Mouse (Mus musculus) CH12.LX (cell line): ENCODE data around the gene Tcte1. TPM values are rescaled to one million over a fixed set of nuclear protein-coding genes. Genes with fewer than 3 reads are reported as not detected.

Experiments
- DNase-seq: peaks from one replicate; pipeline ENCODE4 v3.0.0-alpha.2; 2013; ENCODE audit errors: extremely low read depth
- H3K27ac ChIP-seq: 2 replicates; pipeline ENCODE4 v1.5.1; 2012; ENCODE audit warnings: low read depth, mild to moderate bottlenecking, control low read depth, moderate library complexity; ENCODE audit not compliant: insufficient read depth
- H3K27me3 ChIP-seq: replicated peaks from 2 replicates; pipeline ENCODE3; 2012; ENCODE audit warnings: inconsistent platforms
- H3K36me3 ChIP-seq, 2 experiments: replicated peaks in 1 of 2; 2 replicates each; pipeline versions ENCODE3 to v1.6.1; 2012; ENCODE audit warnings: inconsistent platforms in 1 of 2, low read length in 1 of 2, mild to moderate bottlenecking in 1 of 2, mixed read lengths in 1 of 2, moderate library complexity in 1 of 2; ENCODE audit not compliant: control insufficient read depth in 1 of 2, insufficient read depth in 1 of 2
- H3K4me1 ChIP-seq, 2 experiments: 2 replicates each; pipeline ENCODE4 v1.6.1; 2012; ENCODE audit warnings: inconsistent platforms in 1 of 2, moderate library complexity in 1 of 2; ENCODE audit not compliant: insufficient read depth in 2 of 2, control insufficient read depth in 1 of 2
- H3K4me2 ChIP-seq: 2 replicates; pipeline ENCODE4 v1.6.1; 2012; ENCODE audit warnings: low read depth, mild to moderate bottlenecking, control low read depth; ENCODE audit not compliant: poor library complexity, insufficient read depth, severe bottlenecking
- H3K4me3 ChIP-seq, 3 experiments: fragments of 150-350 bp in 1 of 3; sonication (generic) in 1 of 3; replicated peaks in 1 of 3; 2 replicates each; pipeline versions ENCODE3 to v1.5.1; 2011 to 2012; ENCODE audit warnings: low read depth in 2 of 3, low read length in 2 of 3, mild to moderate bottlenecking in 2 of 3, moderate library complexity in 2 of 3, control low read depth in 1 of 3, improper control_type of control experiment in 1 of 3, inconsistent platforms in 1 of 3, mixed read lengths in 1 of 3; ENCODE audit not compliant: poor library complexity in 1 of 3
- H3K79me2 ChIP-seq: replicated peaks from 2 replicates; pipeline ENCODE4 v1.6.1; 2012; ENCODE audit warnings: mild to moderate bottlenecking, moderate library complexity; ENCODE audit not compliant: control insufficient read depth, poor library complexity, insufficient read depth, severe bottlenecking; ENCODE audit errors: extremely low read depth
- H3K9ac ChIP-seq: 2 replicates; pipeline ENCODE4 v1.6.1; 2012; ENCODE audit warnings: low read depth, mild to moderate bottlenecking, control low read depth, moderate library complexity; ENCODE audit not compliant: insufficient read depth
- H3K9me3 ChIP-seq: replicated peaks from 2 replicates; pipeline ENCODE3; 2012; ENCODE audit warnings: low read length, inconsistent platforms, mixed read lengths
- BHLHE40 ChIP-seq: IDR thresholded peaks from 2 replicates; pipeline ENCODE4 v1.6.1; 2011; ENCODE audit warnings: mild to moderate bottlenecking, low read depth, low read length, improper control_type of control experiment
- CHD1 ChIP-seq: IDR thresholded peaks from 2 replicates; pipeline ENCODE4 v1.6.1; 2012; ENCODE audit warnings: low read depth, low read length, improper control_type of control experiment, inconsistent platforms
- CHD2 ChIP-seq: IDR thresholded peaks from 2 replicates; pipeline ENCODE4 v1.6.1; 2011; ENCODE audit warnings: low read length, improper control_type of control experiment
- CTCF ChIP-seq, 2 experiments: IDR thresholded peaks in 1 of 2; conservative IDR thresholded peaks in 1 of 2; 2 replicates each; pipeline ENCODE4 v1.5.1; 2011 to 2012; ENCODE audit warnings: low read depth in 2 of 2, low read length in 2 of 2, improper control_type of control experiment in 1 of 2, inconsistent platforms in 1 of 2, mild to moderate bottlenecking in 1 of 2, moderate library complexity in 1 of 2
- E2F4 ChIP-seq: IDR thresholded peaks from 2 replicates; pipeline ENCODE4 v1.6.1; 2011; ENCODE audit warnings: low read depth, low read length, improper control_type of control experiment; ENCODE audit not compliant: insufficient replicate concordance
- ELF1 ChIP-seq: IDR thresholded peaks from 2 replicates; pipeline ENCODE4 v1.6.1; 2014; ENCODE audit warnings: low read depth, mild to moderate bottlenecking, inconsistent platforms, low read length, improper control_type of control experiment
- EP300 ChIP-seq: IDR thresholded peaks from 2 replicates; pipeline ENCODE4 v1.6.1; 2011; ENCODE audit warnings: low read length, improper control_type of control experiment
- ETS1 ChIP-seq: conservative IDR thresholded peaks from 2 replicates; pipeline ENCODE4 v1.6.1; 2012; ENCODE audit warnings: low read depth, mild to moderate bottlenecking, inconsistent platforms, low read length, improper control_type of control experiment, moderate library complexity
- GABPA ChIP-seq: IDR thresholded peaks from 2 replicates; pipeline ENCODE4 v1.6.1; 2012; ENCODE audit warnings: low read depth, low read length, improper control_type of control experiment, inconsistent platforms; ENCODE audit not compliant: insufficient replicate concordance
- HCFC1 ChIP-seq: IDR thresholded peaks from 2 replicates; pipeline ENCODE4 v1.6.1; 2012; ENCODE audit warnings: low read depth, mild to moderate bottlenecking, inconsistent platforms, low read length, improper control_type of control experiment
- IRF4 ChIP-seq: IDR thresholded peaks from 2 replicates; pipeline ENCODE4 v1.6.1; 2014; ENCODE audit warnings: low read depth, mild to moderate bottlenecking, inconsistent platforms, low read length, improper control_type of control experiment
- JUN ChIP-seq: IDR thresholded peaks from 2 replicates; pipeline ENCODE4 v1.6.1; 2011; ENCODE audit warnings: low read depth, mild to moderate bottlenecking, low read length, improper control_type of control experiment, moderate library complexity; ENCODE audit not compliant: insufficient read depth
- JUND ChIP-seq: conservative IDR thresholded peaks from 2 replicates; pipeline ENCODE4 v1.6.1; 2011; ENCODE audit warnings: low read depth, low read length, improper control_type of control experiment
- KAT2A ChIP-seq: IDR thresholded peaks from 2 replicates; pipeline ENCODE4 v1.6.1; 2012; ENCODE audit warnings: low read length, improper control_type of control experiment, inconsistent platforms; ENCODE audit not compliant: insufficient replicate concordance
- MAFK ChIP-seq: IDR thresholded peaks from 2 replicates; pipeline ENCODE4 v1.6.1; 2011; ENCODE audit warnings: low read length, improper control_type of control experiment; ENCODE audit not compliant: insufficient replicate concordance
- MAX ChIP-seq: IDR thresholded peaks from 2 replicates; pipeline ENCODE4 v1.6.1; 2011; ENCODE audit warnings: low read length, improper control_type of control experiment
- MAZ ChIP-seq: IDR thresholded peaks from 2 replicates; pipeline ENCODE4 v1.6.1; 2012; ENCODE audit warnings: low read depth, mild to moderate bottlenecking, inconsistent platforms, low read length, improper control_type of control experiment, moderate library complexity
- MEF2A ChIP-seq: IDR thresholded peaks from 2 replicates; pipeline ENCODE4 v1.6.1; 2014; ENCODE audit warnings: low read depth, mild to moderate bottlenecking, inconsistent platforms, low read length, improper control_type of control experiment, borderline replicate concordance
- MXI1 ChIP-seq: IDR thresholded peaks from 2 replicates; pipeline ENCODE4 v1.6.1; 2011; ENCODE audit warnings: mild to moderate bottlenecking, low read depth, low read length, improper control_type of control experiment
- MYC ChIP-seq: IDR thresholded peaks from 2 replicates; pipeline ENCODE4 v1.6.1; 2011; ENCODE audit warnings: low read depth, mild to moderate bottlenecking, improper control_type of control experiment, low read length
- NELFE ChIP-seq: IDR thresholded peaks from 2 replicates; pipeline ENCODE4 v1.6.1; 2011; ENCODE audit warnings: low read depth, low read length, improper control_type of control experiment
- NRF1 ChIP-seq: IDR thresholded peaks from 2 replicates; pipeline ENCODE4 v1.6.1; 2014; ENCODE audit warnings: low read depth, mild to moderate bottlenecking, inconsistent platforms, low read length, improper control_type of control experiment, moderate library complexity
- PAX5 ChIP-seq: IDR thresholded peaks from 2 replicates; pipeline ENCODE4 v1.6.1; 2012; ENCODE audit warnings: low read length, inconsistent platforms, mixed read lengths
- POLR2A ChIP-seq: IDR thresholded peaks from 2 replicates; pipeline ENCODE4 v1.6.1; 2011; ENCODE audit warnings: low read depth, mild to moderate bottlenecking, improper control_type of control experiment, low read length
- POLR2AphosphoS2 ChIP-seq: IDR thresholded peaks from 2 replicates; pipeline ENCODE4 v1.6.1; 2011; ENCODE audit warnings: low read depth, low read length, improper control_type of control experiment
- RAD21 ChIP-seq: IDR thresholded peaks from 2 replicates; pipeline ENCODE4 v1.6.1; 2011; ENCODE audit warnings: low read depth, mild to moderate bottlenecking, low read length, improper control_type of control experiment, moderate library complexity
- RCOR1 ChIP-seq: conservative IDR thresholded peaks from 2 replicates; pipeline ENCODE4 v1.6.1; 2012; ENCODE audit warnings: low read depth, mild to moderate bottlenecking, inconsistent platforms, low read length, improper control_type of control experiment
- SIN3A ChIP-seq: IDR thresholded peaks from 2 replicates; pipeline ENCODE4 v1.6.1; 2012; ENCODE audit warnings: low read length, improper control_type of control experiment, inconsistent platforms
- SMC3 ChIP-seq: IDR thresholded peaks from 2 replicates; pipeline ENCODE4 v1.6.1; 2011; ENCODE audit warnings: low read depth, low read length, improper control_type of control experiment
- TBP ChIP-seq: conservative IDR thresholded peaks from 2 replicates; pipeline ENCODE4 v1.6.1; 2011; ENCODE audit warnings: low read depth, low read length, improper control_type of control experiment
- TCF12 ChIP-seq: IDR thresholded peaks from 2 replicates; pipeline ENCODE4 v1.6.1; 2014; ENCODE audit warnings: low read depth, mild to moderate bottlenecking, inconsistent platforms, low read length, improper control_type of control experiment
- UBTF ChIP-seq: IDR thresholded peaks from 2 replicates; pipeline ENCODE4 v1.6.1; 2012; ENCODE audit warnings: low read depth, mild to moderate bottlenecking, inconsistent platforms, low read length, improper control_type of control experiment, moderate library complexity
- USF1 ChIP-seq: IDR thresholded peaks from 2 replicates; pipeline ENCODE4 v1.6.1; 2014; ENCODE audit warnings: low read depth, mild to moderate bottlenecking, inconsistent platforms, low read length, improper control_type of control experiment
- USF2 ChIP-seq: conservative IDR thresholded peaks from 2 replicates; pipeline ENCODE4 v1.6.1; 2011; ENCODE audit warnings: low read depth, low read length, improper control_type of control experiment
- ZC3H11A ChIP-seq: IDR thresholded peaks from 2 replicates; pipeline ENCODE4 v1.6.1; 2012; ENCODE audit warnings: low read depth, mild to moderate bottlenecking, inconsistent platforms, low read length, improper control_type of control experiment
- ZKSCAN1 ChIP-seq: IDR thresholded peaks from 2 replicates; pipeline ENCODE4 v1.6.1; 2012; ENCODE audit warnings: low read depth, inconsistent platforms, low read length, improper control_type of control experiment, borderline replicate concordance
- ZMIZ1 ChIP-seq: IDR thresholded peaks from 2 replicates; pipeline ENCODE4 v1.6.1; 2012; ENCODE audit warnings: low read depth, mild to moderate bottlenecking, inconsistent platforms, low read length, improper control_type of control experiment
- ZNF384 ChIP-seq: IDR thresholded peaks from 2 replicates; pipeline ENCODE4 v1.6.1; 2012; ENCODE audit warnings: low read depth, low read length, improper control_type of control experiment, inconsistent platforms
- dilution Hi-C: fragments of 300-500 bp; cut with MboI; formaldehyde crosslinking; loops from 2 replicates; pipeline ENCODE4 v1.14.3; 2020; ENCODE audit warnings: low sequenced_read_pairs; ENCODE audit not compliant: extremely low pct_unique_long_range_greater_than_20kb, extremely low pct_ligation_motif_present
- in situ Hi-C: fragments of 300-500 bp; cut with MboI; formaldehyde crosslinking; loops from 3 replicates; pipeline ENCODE4 v1.14.3; 2019; ENCODE audit warnings: low sequenced_read_pairs, low pct_ligation_motif_present, low pct_unique_long_range_greater_than_20kb, mixed read lengths
- polyA plus RNA-seq: library from polyadenylated mRNA; unstranded; fragments of >175 nt; gene quantifications from 2 replicates; pipeline ENCODE4 v1.2.1, GENCODE M21; 2012; ENCODE audit warnings: low read depth; ENCODE audit not compliant: insufficient read length
- total RNA-seq, 2 experiments: library from RNA; depleted of rRNA; stranded (reverse); fragments of 300-350 nt in 1 of 2; fragments of >200 nt in 1 of 2; gene quantifications; 2 replicates each; pipeline ENCODE4 v1.2.3; 2012 to 2014

Tcte1 gene
- total and polyA plus RNA-seq, 3 experiments, result not detected

GRCm38 (mm10) chr17:45566360-45567161 lies 43.3 kb downstream of the Tcte1 start:
- Histone ChIP-seq H3K36me3 (peaks cover 68 to 77% of the 10 kb centered on the region in 2 experiments), H3K4me1 (peaks cover 43 to 79% of the 10 kb centered on the region in 2 experiments), H3K4me3 (peak overlapping the region in 2 of 3 experiments; percentile 7 to 24), H3K4me2 (0 out of 2 replicates have a peak overlapping the region, but pooled peaks have one; percentile 14), H3K27me3 (no peaks in the 10 kb centered on the region), H3K27ac (peak overlapping the region; percentile 61), H3K9ac (no peak overlapping the region; the same call in 1 of the 2 replicates), H3K79me2 (peaks cover 48% of the 10 kb centered on the region), H3K9me3 (no peaks in the 10 kb centered on the region)
- TF ChIP-seq MEF2A (no peak), ZKSCAN1 (no peak; the same call in 1 of the 2 replicates), PAX5 (no peak), GABPA (no peak), ZMIZ1 (peak; percentile 45; the same call in 1 of the 2 replicates), JUN (no peak), JUND (no peak), BHLHE40 (no peak), SMC3 (peak; percentile 2; the same call in 1 of the 2 replicates), KAT2A (no peak), CHD1 (no peak), HCFC1 (no peak), UBTF (0 out of 2 replicates have a peak, but pooled peaks have one; percentile 21), CHD2 (peak; percentile 28), ELF1 (peak; percentile 42; the same call in 1 of the 2 replicates), CTCF (conservative IDR thresholded peaks at IDR 0.05 in 1 of 2, IDR thresholded peaks at IDR 0.05 in 1 of 2; ENCODE audit: low read depth in 2 of 2, low read length in 2 of 2) (no peak), MYC (no peak), MAZ (no peak; the same call in 1 of the 2 replicates), POLR2A (peak; percentile 13; the same call in 1 of the 2 replicates), USF1 (no peak), MXI1 (no peak), POLR2AphosphoS2 (peak; percentile 97), MAFK (0 out of 2 replicates have a peak, but pooled peaks have one; percentile 7), TCF12 (no peak), RCOR1 (peak; percentile 68; the same call in 1 of the 2 replicates), RAD21 (no peak), ZC3H11A (no peak), E2F4 (no peak), EP300 (no peak), NELFE (peak; percentile 17; the same call in 1 of the 2 replicates), TBP (no peak), IRF4 (no peak), MAX (no peak; the same call in 1 of the 2 replicates), USF2 (no peak; the same call in 1 of the 2 replicates), SIN3A (no peak), ETS1 (no peak; the same call in 1 of the 2 replicates), ZNF384 (no peak), NRF1 (no peak)
- dilution Hi-C loops (no loop called here), in situ Hi-C loops (no loop called here)
- no peak for DNase-seq
